Mouse (Mus musculus): ENCODE measurements around the gene Glycam1.

Glycam1 gene

DNA sequence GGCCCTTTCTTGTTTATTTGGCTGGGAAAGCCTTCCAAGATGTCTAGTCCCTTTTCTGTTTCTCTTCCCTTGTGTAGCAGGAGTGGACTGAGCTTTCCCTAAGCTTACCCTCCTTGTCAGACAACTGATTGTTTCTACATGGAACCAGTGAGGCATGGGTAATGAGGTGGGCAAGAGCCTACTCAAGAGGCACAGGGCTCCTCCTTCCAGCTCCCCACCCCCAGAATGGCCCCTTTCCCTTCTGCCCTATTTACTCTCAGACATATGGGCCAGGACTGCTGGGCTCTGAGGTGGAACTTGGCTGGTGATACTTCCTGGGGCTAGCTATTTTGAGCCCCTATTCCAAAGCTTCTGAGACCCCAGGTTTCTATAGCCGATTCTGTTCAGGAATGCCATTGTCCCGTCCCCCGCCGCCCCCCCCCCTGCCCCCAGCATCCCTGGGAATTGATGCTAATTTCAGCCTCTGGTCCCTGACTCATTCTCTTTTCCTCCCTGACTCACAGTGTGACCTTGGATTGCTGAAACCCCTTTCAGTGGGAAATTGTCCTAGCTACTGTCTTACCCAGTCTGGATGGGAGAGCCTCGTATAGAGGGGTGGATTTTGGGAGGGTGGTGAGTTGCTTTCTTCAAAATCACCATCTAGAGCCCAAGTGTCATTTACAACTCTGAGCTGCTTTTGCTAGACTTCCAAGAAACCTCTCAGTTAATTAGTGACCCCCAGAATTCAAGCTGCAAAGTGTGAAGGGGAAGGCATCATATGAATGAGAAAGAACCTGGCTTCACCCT lies 46.1 kb downstream of the Glycam1 start:
- no peak for DNase-seq

DNA sequence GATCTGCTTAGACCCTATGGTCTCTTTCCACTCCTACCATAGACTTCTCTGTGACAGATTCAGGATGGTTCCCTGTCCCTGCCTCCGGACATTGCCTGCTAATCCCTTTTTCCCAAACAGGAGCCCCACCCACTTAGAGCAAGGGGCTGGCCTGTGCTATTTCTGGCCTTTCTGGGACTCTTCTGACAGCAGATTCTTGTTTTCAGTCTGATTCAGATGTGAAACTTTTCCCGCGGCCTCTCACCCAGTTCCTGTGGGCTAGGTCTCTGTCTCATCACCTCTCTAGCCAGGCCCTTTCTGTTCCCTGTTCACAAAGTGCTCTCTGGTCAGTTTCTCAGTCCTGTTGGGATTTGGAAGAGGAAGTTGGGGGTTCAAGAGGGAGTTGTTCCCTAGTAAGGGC lies 50.0 kb downstream of the Glycam1 start:
- DNase-seq: no peak

DNA sequence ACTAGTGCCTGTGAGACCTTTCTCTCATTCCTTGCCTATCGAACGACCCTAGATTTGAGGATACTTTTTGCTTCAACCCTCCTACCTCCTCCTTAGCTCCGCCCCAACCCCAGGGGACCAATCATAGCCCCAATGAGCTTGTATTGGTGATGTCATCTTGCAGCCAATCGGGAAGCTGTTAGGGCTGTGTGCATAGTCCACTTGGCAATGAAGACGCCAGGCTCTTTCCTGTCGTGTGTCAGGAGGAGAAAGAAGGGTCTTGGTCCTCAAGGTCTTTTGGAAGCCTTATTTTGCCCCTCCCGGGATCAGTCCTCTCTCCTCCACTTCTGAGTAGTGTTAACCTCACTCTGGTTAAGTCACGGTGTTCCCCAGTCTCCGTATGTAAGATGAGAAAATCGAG lies 50.8 kb downstream of the Glycam1 start:
- peak; percentile 71 for DNase-seq

DNA sequence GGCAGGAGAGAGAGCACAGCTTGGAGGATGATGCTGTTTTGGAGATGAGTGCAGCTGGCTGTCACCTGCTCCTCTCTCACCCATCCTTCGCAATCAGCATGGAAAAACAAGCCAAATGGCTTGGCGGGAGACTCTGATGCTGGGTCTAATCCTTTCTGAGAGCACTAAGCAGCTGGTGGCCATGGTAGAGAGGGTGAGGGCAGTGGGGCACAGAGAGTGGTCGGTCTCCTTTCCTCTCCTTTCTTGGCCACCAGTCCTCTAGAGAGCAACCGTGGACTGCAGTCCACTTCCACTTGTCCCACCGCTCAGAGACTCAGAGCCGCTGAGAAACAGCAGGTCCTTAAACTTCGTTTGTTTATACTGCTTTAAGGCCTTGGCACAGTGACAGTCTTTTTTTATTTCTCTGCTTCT lies 51.3 kb downstream of the Glycam1 start:
- no peak for DNase-seq

All from kidney, adult 11 months (tissue).